Mouse (Mus musculus): Measurements from ENCODE around the gene Bloc1s1.
A peak's percentile ranks its signal among the peaks of the same experiment; 100 is the strongest.

Gene Bloc1s1

DNA sequence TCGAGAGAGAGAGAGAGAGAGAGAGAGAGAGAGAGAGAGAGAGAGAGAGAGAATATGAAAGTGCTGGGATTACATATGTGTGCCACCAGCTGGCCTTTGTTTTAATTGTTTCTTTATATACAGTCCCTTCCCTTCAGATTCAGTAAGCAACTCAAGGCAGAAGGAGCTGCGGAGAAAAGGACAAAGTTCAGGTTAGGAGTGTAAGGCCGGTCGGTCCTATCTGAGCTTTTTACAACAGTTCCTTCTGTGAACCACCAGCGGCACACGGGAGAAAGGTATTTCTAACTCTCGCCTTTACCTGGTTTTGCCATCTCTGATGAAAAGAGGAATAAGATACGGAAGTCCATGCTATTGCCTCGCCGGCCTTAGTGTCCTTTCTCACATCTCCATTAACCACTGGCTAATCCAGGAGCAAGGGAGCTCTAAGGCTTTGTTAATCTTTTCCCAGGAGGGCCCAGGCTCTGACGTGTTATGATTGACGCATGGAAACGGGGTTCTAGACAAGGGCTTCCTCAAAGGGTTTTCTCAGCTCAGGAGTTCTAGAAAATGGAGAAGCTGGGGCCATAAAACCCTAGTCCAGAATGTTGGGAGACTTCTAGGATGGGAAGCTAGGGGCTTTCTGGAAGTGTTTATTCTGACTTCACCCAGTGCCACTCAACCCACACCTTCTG, 14.9 kb downstream of the Bloc1s1 start:
- DNase-seq (ENCODE audit: low spot score), result no peak

DNA sequence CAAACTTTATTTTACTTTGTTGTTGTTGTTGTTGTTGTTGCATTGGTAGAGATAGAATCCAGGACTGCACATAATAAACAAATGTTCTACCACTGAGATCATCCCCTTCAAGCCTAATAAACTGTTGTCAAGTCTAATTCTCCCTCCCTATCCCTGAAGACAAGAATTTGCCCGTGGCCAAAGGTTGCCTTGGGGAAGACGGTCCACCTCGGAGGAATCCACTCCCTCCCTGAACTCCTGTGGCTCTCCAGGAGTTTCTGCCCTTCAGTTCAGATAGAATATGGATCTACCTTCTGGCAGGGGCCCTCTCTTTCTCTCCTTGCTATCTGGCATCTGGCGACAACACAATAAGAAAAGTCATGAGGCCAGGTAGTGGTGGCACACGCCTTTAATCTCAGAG, 19.0 kb downstream of the Bloc1s1 start:
- no peak for DNase-seq (ENCODE audit: low spot score)

- no peak for DNase-seq (ENCODE audit: low spot score)
Observed at GRCm38 (mm10) chr10:128902409-128902988, 21.3 kb downstream of the Bloc1s1 start.

DNA sequence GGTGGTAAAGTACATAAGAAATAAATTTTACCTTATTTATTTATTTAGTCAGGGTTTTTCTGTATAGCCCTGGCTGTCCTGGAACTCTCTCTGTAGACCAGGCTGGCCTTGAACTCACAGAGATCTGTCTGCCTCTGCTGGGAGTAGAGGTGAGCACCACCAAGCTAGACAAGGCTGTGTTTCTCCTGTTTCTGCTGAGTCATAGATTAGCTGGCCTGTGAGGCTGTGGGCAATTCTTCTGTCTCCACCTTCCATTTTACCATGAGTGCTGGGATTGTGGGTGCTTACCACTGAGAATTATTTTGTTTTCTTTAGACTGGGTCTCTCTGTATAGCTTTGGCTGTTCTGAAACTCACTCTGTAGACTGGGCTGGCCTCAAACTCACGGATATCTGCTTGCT, 22.4 kb downstream of the Bloc1s1 start:
- DNase-seq (ENCODE audit: low spot score), result no peak

- no peak for DNase-seq (ENCODE audit: low spot score)
Observed at GRCm38 (mm10) chr10:128900698-128901097, 23.1 kb downstream of the Bloc1s1 start, which contains the start of gene Cd63. Gene Cd63, plus strand, starts transcription at chr10:128900989.

GRCm38 (mm10) chr10:128899759-128900490, 23.9 kb downstream of the Bloc1s1 start:
- no peak for DNase-seq (ENCODE audit: low spot score)

DNA sequence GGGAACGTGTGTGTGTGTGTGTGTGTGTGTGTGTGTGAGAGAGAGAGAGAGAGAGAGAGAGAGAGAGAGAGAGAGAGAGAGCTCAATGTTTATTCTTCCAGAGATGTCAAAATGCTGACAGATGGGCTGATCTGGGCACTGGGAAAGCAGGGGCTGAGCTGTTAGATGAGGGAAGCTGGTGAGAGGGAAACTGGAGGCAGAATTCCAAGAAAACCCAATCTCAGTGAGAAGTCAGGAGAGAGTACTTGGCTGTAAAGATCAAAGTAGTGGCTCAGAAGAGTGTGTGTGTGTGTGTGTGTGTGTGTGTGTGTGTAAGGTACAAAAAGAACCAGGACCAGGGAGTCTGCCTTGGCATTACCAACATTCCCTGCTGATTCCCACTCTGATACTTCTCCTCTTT, 26.3 kb downstream of the Bloc1s1 start:
- no peak for DNase-seq (ENCODE audit: low spot score)

DNA sequence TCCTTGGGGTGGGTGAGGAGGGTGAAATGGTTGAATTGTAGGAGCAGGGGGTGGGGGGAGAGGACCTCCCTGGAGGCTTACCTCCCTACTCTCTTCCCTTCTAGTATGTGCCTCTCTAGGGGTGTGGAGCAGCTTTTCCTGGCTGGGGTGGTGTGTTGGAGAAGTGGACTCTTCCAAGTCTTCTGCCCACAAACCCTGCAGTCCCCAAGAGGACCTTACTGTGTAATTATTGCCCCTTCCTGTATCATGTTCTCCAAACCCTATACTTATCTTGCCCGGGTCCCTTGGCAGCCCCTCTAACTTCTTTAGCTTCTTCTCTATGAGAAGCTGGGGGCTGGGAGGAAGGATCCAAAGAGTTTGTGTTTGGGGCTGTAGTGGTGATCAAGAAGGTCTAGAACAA, 27.0 kb downstream of the Bloc1s1 start:
- no peak for DNase-seq (ENCODE audit: low spot score)

- DNase-seq (ENCODE audit: low spot score), result peak; percentile 52
Observed at GRCm38 (mm10) chr10:128895952-128896693, 27.7 kb downstream of the Bloc1s1 start.

- DNase-seq (ENCODE audit: low spot score), result peak; percentile 27
Observed at GRCm38 (mm10) chr10:128895437-128895836, 28.4 kb downstream of the Bloc1s1 start.

GRCm38 (mm10) chr10:128892246-128892645, 31.6 kb downstream of the Bloc1s1 start:
- DNase-seq (ENCODE audit: low spot score), result no peak

- peak; percentile 40 for DNase-seq (ENCODE audit: low spot score)
Observed at GRCm38 (mm10) chr10:128891296-128892094, 32.3 kb downstream of the Bloc1s1 start, which contains the start of gene Gdf11. Gene Gdf11, minus strand, starts transcription at chr10:128891718.

- no peak for DNase-seq (ENCODE audit: low spot score)
Observed at GRCm38 (mm10) chr10:128890383-128891295, 33.2 kb downstream of the Bloc1s1 start.

DNA sequence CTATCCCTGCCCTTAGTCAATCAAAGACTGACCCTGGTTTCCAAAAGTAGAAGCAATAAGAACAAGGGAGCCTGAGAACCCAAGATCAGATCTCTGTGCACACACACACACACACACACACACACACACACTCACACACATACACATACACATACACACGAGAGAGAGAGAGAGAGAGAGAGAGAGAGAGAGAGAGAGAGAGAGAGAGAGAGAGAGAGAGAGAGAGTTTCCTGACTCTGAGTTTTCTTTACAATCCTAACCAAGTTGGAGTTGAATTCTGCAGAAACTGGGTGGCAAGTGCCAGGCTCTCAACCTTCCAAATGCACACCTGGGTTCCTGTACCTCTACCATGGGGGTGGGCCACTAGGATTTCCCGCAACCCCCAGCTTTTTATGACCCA, 34.0 kb downstream of the Bloc1s1 start:
- DNase-seq (ENCODE audit: low spot score), result no peak

- DNase-seq (ENCODE audit: low spot score), result no peak
Observed at GRCm38 (mm10) chr10:128888941-128889827, 34.7 kb downstream of the Bloc1s1 start.

GRCm38 (mm10) chr10:128882067-128882466, 41.8 kb downstream of the Bloc1s1 start:
- no peak for DNase-seq (ENCODE audit: low spot score)

DNA sequence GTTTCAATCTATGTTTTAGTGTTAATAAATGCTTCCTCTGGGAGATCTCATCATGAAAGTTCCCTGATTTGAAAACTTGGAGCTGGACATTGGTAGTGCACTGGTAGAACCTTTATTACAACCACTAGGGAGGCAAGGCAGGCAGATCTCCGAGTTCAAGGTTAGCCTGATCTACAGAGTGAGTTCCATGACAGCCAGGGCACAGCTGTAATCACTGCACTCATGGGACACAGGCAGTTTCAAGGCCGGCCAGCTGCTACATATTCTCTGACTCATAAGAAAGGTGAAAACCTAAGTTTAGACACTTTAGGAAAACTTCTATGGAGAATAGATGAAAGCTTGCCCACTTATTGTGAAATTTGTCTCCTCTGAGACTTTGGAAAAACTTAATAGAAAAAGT, 45.0 kb downstream of the Bloc1s1 start:
- DNase-seq (ENCODE audit: low spot score), result peak; percentile 32

GRCm38 (mm10) chr10:128878291-128878690, 45.5 kb downstream of the Bloc1s1 start:
- no peak for DNase-seq (ENCODE audit: low spot score)

GRCm38 (mm10) chr10:128870341-128870740, 53.5 kb downstream of the Bloc1s1 start:
- no peak for DNase-seq (ENCODE audit: low spot score)
